Mouse (Mus musculus) heart, embryonic 16.5 days (tissue): ENCODE measurements at regions not wholly inside any gene's neighbourhood (a gene's known extent, or its start where the extent isn't known, plus 50 kb on each side); places are given as distances from the start of the nearest gene placed in this dataset.

Source experiments
- ATAC-seq: fragments of 200-750 bp; cut with Nextera tagmentation; replicated peaks from 2 replicates; pipeline ENCODE4 v1.8.0; 2017; ENCODE audit warnings: moderate number of reproducible peaks; ENCODE audit not compliant: insufficient read depth, low FRiP score; ENCODE audit errors: extremely low read depth
- H3K27ac ChIP-seq: fragments of 300-500 bp; sonication (generic); 2 replicates; pipeline ENCODE4 v1.5.1; 2014; ENCODE audit warnings: mild to moderate bottlenecking, low read length, control low read depth, moderate library complexity
- H3K27me3 ChIP-seq: fragments of 300-500 bp; sonication (generic); 2 replicates; pipeline ENCODE4 v1.6.1; 2014; ENCODE audit warnings: low read length, mixed read lengths; ENCODE audit not compliant: control insufficient read depth, insufficient read depth
- H3K36me3 ChIP-seq: fragments of 300-500 bp; sonication (generic); 2 replicates; pipeline ENCODE4 v1.6.1; 2014; ENCODE audit not compliant: control insufficient read depth, insufficient read depth
- H3K4me1 ChIP-seq: fragments of 300-500 bp; sonication (generic); 2 replicates; pipeline ENCODE4 v1.6.1; 2014; ENCODE audit warnings: low read length, mixed read lengths; ENCODE audit not compliant: control insufficient read depth, insufficient read depth
- H3K4me2 ChIP-seq: fragments of 300-500 bp; sonication (generic); 2 replicates; pipeline ENCODE4 v1.6.1; 2014; ENCODE audit warnings: low read depth, mild to moderate bottlenecking, control low read depth, low read length
- H3K4me3 ChIP-seq: fragments of 300-500 bp; sonication (generic); 2 replicates; pipeline ENCODE4 v1.5.1; 2014; ENCODE audit warnings: mild to moderate bottlenecking, control low read depth, low read length
- H3K9ac ChIP-seq: fragments of 300-500 bp; sonication (generic); 2 replicates; pipeline ENCODE4 v1.6.1; 2014; ENCODE audit warnings: low read length, control low read depth
- H3K9me3 ChIP-seq: fragments of 300-500 bp; sonication (generic); replicated peaks from 2 replicates; pipeline ENCODE4 v1.6.1; 2016; ENCODE audit warnings: low read length; ENCODE audit not compliant: control insufficient read depth
- WGBS: fragments of 180-500 bp; shearing (Covaris S2); extraction: QIAGEN DNeasy Blood & Tissue Kit; methylation state at CpG from one replicate; pipeline ENCODE4 v1.1.7; 2014; 5-methylcytosine and 5-hydroxymethylcytosine counted together

- no peaks in the 10 kb centered on the region for H3K27me3 ChIP-seq
- WGBS = 81% methylated on average over 2 of the region's 2 CpGs
- no peaks in the 10 kb centered on the region for H3K36me3 ChIP-seq
Measured at GRCm38 (mm10) chr3:48579971-48580370, 1177.2 kb downstream of the Pcdh18 start.

GRCm38 (mm10) chr3:48579229-48579628 lies 1177.9 kb downstream of the Pcdh18 start:
- H3K4me3 ChIP-seq = no peak overlapping the region
- H3K9ac ChIP-seq = no peak overlapping the region
- H3K4me2 ChIP-seq = no peak overlapping the region
- H3K27ac ChIP-seq = no peak overlapping the region
- H3K27me3 ChIP-seq = no peaks in the 10 kb centered on the region
- WGBS = 65% methylated on average over 1 of the region's 1 CpGs
- H3K9me3 ChIP-seq = no peaks in the 10 kb centered on the region
- H3K36me3 ChIP-seq = no peaks in the 10 kb centered on the region
- no peaks in the 10 kb centered on the region for H3K4me1 ChIP-seq
- no peak for ATAC-seq

More at GRCm38 (mm10) chr3:48579971-48580370, 1177.2 kb downstream of the Pcdh18 start:
- H3K4me2 ChIP-seq = no peak overlapping the region
- no peak overlapping the region for H3K9ac ChIP-seq
- no peak overlapping the region for H3K27ac ChIP-seq
- H3K9me3 ChIP-seq = no peaks in the 10 kb centered on the region
- no peak for ATAC-seq
- no peaks in the 10 kb centered on the region for H3K4me1 ChIP-seq
- no peak overlapping the region for H3K4me3 ChIP-seq

GRCm38 (mm10) chr3:48546669-48547068 lies 1210.5 kb downstream of the Pcdh18 start:
- Histone ChIP-seq H3K9ac (no peak overlapping the region), H3K27ac (no peak overlapping the region), H3K27me3 (no peaks in the 10 kb centered on the region), H3K4me1 (no peaks in the 10 kb centered on the region), H3K4me2 (no peak overlapping the region), H3K36me3 (no peaks in the 10 kb centered on the region), H3K9me3 (no peaks in the 10 kb centered on the region), H3K4me3 (no peak overlapping the region)
- WGBS = 64% methylated on average over 1 of the region's 1 CpGs
- ATAC-seq = no peak

DNA sequence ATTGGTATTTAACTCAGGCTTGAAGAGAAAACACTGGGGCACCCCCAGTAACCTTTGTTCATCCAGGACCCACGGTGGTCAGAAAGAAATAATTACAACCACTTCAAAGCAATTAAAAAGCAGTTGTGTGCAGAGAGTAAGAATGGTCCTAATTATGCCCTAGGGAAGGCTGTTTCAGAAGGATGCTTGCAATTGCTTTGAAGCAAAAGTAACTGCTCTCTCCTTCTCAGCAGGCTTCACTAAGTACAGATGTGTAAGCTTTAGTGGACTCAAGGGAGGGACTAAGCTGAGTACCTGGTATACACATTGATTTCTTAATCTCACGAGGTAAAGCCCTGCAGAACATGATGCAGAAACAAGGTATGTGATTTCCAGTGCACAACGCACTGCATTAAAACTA lies 1242.1 kb downstream of the Pcdh18 start:
- H3K27ac ChIP-seq = no peak overlapping the region
- no peak overlapping the region for H3K9ac ChIP-seq
- H3K27me3 ChIP-seq = no peaks in the 10 kb centered on the region
- H3K4me1 ChIP-seq = no peaks in the 10 kb centered on the region
- no peaks in the 10 kb centered on the region for H3K36me3 ChIP-seq
- no peak for ATAC-seq
- WGBS = 50% methylated on average over 3 of the region's 3 CpGs
- H3K9me3 ChIP-seq = no peaks in the 10 kb centered on the region
- H3K4me3 ChIP-seq = no peak overlapping the region
- no peak overlapping the region for H3K4me2 ChIP-seq

- no peaks in the 10 kb centered on the region for H3K27me3 ChIP-seq
- no peak for ATAC-seq
- no peaks in the 10 kb centered on the region for H3K9me3 ChIP-seq
- no peak overlapping the region for H3K4me3 ChIP-seq
- no peak overlapping the region for H3K27ac ChIP-seq
- WGBS = 80% methylated on average over 2 of the region's 2 CpGs
- H3K9ac ChIP-seq = no peak overlapping the region
- H3K4me1 ChIP-seq = no peaks in the 10 kb centered on the region
- H3K36me3 ChIP-seq = no peaks in the 10 kb centered on the region
- no peak overlapping the region for H3K4me2 ChIP-seq
Measured at GRCm38 (mm10) chr3:48503996-48504395, 1253.1 kb downstream of the Pcdh18 start.

GRCm38 (mm10) chr3:48464679-48465078 lies 1292.4 kb downstream of the Pcdh18 start:
- Histone ChIP-seq H3K4me3 (no peak overlapping the region), H3K27me3 (no peaks in the 10 kb centered on the region), H3K9ac (no peak overlapping the region), H3K4me1 (no peaks in the 10 kb centered on the region), H3K36me3 (no peaks in the 10 kb centered on the region), H3K9me3 (no peaks in the 10 kb centered on the region), H3K27ac (no peak overlapping the region), H3K4me2 (no peak overlapping the region)
- ATAC-seq = no peak

- ATAC-seq = no peak
- H3K4me2 ChIP-seq = no peak overlapping the region
- H3K4me1 ChIP-seq = no peaks in the 10 kb centered on the region
- H3K27ac ChIP-seq = no peak overlapping the region
- 81% methylated on average over 2 of the region's 2 CpGs for WGBS
- no peaks in the 10 kb centered on the region for H3K9me3 ChIP-seq
- H3K9ac ChIP-seq = no peak overlapping the region
- no peaks in the 10 kb centered on the region for H3K27me3 ChIP-seq
- no peaks in the 10 kb centered on the region for H3K36me3 ChIP-seq
- H3K4me3 ChIP-seq = no peak overlapping the region
Measured at GRCm38 (mm10) chr3:48441938-48442337, 1315.2 kb downstream of the Pcdh18 start.

DNA sequence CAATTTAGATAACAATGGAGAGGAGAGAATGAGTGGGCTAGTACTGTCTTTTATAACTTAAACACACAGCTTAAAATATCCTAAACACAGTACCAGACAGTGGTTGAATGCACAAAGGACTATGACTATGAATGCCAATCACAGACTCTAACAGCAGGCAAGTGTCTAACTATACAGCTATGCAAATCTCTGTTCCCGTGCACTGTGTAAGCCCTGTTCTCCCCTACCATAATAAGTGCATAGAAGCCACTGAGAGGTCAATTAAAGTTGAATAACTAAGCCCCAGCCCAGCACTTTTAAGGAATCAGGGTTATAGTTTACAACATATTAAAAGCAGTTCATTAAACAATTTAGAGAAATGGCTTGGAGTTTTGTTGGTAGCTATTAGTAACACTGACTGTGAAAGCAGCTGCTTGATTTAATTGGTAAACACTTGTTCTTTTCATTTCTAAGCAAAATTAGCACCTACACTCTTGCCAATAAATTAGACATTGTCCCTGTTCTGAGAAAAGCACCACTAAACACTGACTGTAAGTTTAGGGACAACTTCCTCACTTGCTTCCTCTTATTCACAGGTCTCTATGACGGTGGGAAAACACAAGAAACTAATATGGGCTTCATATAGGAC lies 1327.6 kb downstream of the Pcdh18 start:
- WGBS = 66% methylated on average over 2 of the region's 2 CpGs
- no peak overlapping the region for H3K4me3 ChIP-seq
- no peak for ATAC-seq
- H3K4me2 ChIP-seq = no peak overlapping the region
- H3K9ac ChIP-seq = no peak overlapping the region
- H3K9me3 ChIP-seq = no peaks in the 10 kb centered on the region
- no peak overlapping the region for H3K27ac ChIP-seq
- no peaks in the 10 kb centered on the region for H3K4me1 ChIP-seq
- H3K36me3 ChIP-seq = no peaks in the 10 kb centered on the region
- H3K27me3 ChIP-seq = no peaks in the 10 kb centered on the region

- Histone ChIP-seq H3K27me3 (no peaks in the 10 kb centered on the region), H3K4me3 (no peak overlapping the region), H3K4me1 (no peaks in the 10 kb centered on the region), H3K9ac (no peak overlapping the region), H3K36me3 (no peaks in the 10 kb centered on the region), H3K4me2 (no peak overlapping the region), H3K27ac (no peak overlapping the region), H3K9me3 (no peaks in the 10 kb centered on the region)
- no peak for ATAC-seq
Measured at GRCm38 (mm10) chr3:48389862-48390261, 1367.3 kb downstream of the Pcdh18 start.
